Mouse (Mus musculus) E14TG2a.4 (cell line): ENCODE measurements at regions not wholly inside any gene's neighbourhood (a gene's known extent, or its start where the extent isn't known, plus 50 kb on each side); places are given as distances from the start of the nearest gene placed in this dataset.

Experiments used
- CTCF ChIP-seq: conservative IDR thresholded peaks from 2 replicates; pipeline ENCODE4 v1.5.1; 2014; ENCODE audit warnings: low read length
- NANOG ChIP-seq: IDR thresholded peaks from 2 replicates; pipeline ENCODE4 v1.6.1; 2014; ENCODE audit warnings: borderline replicate concordance, low read length, mixed read lengths

DNA sequence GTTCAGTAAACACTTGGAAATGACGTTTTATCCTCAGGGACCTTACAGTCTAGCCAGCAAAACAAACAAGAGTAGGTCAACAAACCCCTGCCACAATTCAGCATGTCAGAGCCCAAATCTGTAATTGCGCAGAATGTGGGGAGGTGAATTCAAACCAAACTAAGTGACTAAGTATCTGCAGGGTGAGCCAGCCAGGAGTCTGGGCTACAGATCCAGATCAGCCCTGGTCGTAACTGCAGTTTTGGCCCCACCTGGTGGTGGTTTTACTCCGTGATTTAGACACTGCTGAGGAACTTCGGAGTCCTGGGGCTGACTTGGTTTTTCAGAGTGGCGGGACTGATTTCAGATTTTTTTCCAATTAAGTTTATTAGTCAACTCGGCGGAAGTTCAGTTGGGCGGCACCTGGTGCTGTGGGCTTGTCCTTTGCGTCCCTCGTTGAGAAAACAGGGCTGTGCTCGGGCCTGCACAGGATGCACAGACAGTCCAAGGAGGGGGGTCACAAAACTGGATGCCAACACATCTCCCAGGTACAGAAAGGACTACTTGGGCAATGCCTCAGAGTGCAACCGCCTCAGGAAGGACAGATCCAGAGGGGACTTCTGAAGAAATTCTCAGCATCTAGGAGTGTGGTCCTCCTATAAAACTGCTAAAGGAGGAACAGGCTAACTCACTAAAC lies 107.6 kb upstream of the 1700066M21Rik start:
- TF ChIP-seq NANOG (no peak), CTCF (peak; percentile 51)
